Mouse (Mus musculus): ENCODE measurements around the gene Sh3bp5. TPM values are rescaled to one million over a fixed set of nuclear protein-coding genes. Genes with fewer than 3 reads are reported as not detected.

Sh3bp5 gene
- total RNA-seq, 1 experiment from 2014 or later: 4.0 TPM

DNA sequence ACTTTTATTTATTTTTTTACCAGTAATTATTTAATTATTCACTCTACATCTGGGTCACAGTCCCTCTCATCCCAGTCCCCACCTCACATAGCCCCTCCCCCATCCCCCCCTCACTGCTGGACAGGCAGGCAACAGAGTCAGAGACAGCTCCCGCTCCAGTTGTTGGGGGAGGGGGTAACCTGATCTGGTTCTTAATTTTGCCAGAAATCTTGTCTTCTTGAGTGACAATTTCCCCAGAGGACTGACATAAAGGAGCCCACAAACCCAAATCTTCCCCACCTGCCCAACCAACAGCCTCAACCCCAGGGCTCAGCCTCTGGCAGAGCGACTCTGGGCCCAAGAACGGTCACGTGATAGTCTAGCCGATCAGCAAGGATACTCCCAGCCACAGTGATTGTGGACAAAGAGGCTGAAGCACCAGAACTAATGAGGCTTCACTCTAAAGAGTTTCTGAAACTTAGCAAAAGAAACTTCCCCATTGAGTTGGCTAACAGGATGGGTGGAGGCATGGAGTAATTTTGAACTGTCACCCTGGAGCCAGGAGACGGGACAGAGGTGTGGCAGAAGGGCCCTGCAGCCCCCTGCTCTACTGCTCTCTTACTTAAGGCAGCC is 22.3 kb downstream of the Sh3bp5 start:
- peak; percentile 50 for ATAC-seq (replicated peaks; ENCODE audit: low read depth, poor library complexity, severe bottlenecking)

DNA sequence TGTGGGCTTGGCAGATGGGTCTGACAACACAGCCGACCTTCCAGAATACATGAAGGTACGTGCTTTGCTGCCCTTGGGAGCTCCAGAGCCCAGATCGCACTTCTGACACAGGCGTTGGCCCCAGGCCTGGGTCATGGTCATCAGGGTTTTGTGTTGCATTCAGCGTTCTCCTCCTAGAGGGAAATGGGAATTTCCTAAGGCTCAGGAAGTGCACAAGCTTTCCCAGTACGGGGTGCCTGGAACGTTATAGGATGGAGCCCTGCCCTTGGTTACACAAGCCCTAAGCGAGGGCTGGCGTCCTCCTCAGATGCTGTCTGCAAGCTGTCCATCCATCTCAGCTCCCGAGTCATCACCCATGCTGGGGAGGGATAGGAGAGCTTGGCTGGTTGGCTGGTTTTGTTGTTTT is 23.2 kb downstream of the Sh3bp5 start:
- ATAC-seq (replicated peaks; ENCODE audit: low read depth, poor library complexity, severe bottlenecking): no peak

DNA sequence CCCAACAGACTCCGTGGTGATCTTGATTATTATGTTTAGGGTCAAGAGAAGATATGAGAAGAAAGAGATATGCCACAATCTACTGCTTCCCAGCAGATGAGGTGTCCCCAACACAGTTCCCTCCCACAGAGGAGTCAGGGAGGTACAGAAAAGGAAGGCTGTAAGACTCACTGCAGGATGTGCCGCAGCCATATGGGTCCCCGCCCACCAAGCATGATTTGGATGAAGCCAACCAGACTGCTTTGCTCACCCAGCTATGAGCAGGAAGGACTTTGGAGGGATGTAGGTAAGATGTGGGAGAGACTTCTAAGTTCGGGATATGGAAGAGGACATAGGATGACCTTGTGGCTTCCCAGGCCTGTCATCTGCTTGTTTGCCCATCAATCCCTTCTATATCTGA is 25.1 kb downstream of the Sh3bp5 start:
- ATAC-seq (replicated peaks; ENCODE audit: low read depth, poor library complexity, severe bottlenecking): no peak

DNA sequence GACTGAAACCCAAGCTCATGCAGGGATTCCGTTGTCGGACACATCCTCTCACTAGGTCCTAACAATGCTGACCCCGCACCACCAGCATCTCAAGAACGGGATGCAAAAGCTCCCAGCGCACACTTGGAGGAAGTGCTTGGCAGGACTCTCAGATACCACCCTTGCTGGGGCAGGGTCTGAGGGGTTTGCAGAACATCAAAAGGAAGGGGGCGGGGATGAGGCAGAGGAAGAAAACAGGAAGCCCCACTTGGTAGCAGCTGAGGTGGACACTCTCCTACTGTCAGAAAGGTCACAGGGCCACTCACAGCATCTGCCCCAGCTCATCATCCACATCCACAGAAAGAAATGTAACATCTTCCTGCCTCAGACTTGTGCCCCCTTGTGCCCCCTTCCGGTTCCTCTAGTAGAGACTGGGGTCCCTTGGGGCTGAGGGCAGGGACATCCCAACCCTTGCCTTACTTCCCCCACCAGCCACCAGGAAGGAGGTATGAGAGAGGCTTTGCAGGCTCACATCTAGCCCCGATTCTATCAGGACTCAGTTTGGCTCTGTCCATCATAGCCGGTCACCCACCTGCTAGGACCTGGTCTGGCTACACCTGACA is 25.7 kb downstream of the Sh3bp5 start:
- no peak for ATAC-seq (replicated peaks; ENCODE audit: low read depth, poor library complexity, severe bottlenecking)

DNA sequence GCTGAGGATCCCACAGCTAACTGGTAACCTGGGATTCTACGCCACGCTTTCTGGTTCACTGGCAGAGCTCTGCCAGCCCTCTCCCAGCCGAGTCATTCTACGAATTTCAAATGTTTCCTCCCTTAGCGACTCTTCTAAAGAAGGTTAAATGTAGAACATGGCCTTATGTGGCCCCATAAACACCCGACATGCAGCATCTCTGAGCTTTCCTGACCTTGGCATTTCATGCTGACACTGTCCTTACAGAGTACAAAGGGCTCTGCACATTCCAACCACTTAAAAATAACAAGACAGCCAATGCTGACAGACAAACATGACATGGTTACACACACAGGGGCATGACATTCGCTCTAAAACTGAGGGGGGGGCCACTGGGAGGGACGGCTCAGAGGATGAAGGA is 27.2 kb downstream of the Sh3bp5 start:
- ATAC-seq (replicated peaks; ENCODE audit: low read depth, poor library complexity, severe bottlenecking): no peak

DNA sequence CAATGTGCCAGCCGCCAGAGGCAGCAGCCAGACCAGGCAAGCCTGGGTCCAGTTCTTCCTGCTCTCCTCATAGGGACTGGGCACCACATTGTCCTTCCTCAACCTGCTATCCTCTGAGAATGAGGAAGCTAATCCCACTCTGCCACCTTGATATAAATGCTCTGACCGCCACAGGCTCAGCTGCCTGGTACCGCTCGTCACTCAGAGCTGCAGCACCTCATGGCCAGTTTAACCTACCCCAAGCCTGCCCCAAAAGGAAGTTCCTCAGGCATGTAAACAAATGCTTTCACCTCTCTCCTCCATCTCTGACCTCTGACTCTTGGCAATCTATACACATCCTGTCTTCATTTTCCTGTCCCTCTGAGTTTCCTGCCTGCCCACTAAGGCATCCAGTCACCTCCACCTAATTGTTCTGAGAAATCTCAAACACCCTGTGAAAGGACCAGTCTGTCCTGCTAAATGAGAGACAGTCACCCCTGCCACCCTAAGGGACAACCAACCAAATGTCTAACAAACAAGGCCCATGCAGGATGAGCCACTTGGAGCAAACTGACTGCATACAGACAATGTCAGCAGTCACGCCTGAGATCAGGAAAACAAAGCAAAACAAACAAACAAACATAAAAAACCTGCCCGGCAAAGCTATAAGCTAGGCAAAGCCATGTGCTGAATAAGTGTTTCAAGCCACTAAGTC is 27.8 kb downstream of the Sh3bp5 start:
- peak; percentile 59 for ATAC-seq (replicated peaks; ENCODE audit: low read depth, poor library complexity, severe bottlenecking)

DNA sequence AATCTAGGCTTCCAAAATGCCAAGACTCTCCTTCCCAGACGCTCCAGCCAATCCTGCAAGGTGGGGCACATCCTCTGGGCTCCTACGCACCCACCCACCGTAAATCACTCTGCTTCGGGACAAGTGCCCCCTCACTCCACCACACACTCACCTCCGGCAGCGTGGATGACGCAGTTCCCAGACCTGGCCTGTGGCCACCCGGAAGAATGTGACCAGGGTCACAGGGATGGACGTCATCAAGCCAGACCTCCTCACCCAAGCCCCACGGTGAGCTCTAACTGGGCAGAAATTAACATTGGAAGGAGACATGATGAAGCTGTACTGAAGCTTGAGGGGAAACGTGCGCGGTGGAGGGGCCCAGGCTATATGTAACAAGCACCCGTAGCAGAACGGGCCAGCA is 28.7 kb downstream of the Sh3bp5 start:
- ATAC-seq (replicated peaks; ENCODE audit: low read depth, poor library complexity, severe bottlenecking): no peak

DNA sequence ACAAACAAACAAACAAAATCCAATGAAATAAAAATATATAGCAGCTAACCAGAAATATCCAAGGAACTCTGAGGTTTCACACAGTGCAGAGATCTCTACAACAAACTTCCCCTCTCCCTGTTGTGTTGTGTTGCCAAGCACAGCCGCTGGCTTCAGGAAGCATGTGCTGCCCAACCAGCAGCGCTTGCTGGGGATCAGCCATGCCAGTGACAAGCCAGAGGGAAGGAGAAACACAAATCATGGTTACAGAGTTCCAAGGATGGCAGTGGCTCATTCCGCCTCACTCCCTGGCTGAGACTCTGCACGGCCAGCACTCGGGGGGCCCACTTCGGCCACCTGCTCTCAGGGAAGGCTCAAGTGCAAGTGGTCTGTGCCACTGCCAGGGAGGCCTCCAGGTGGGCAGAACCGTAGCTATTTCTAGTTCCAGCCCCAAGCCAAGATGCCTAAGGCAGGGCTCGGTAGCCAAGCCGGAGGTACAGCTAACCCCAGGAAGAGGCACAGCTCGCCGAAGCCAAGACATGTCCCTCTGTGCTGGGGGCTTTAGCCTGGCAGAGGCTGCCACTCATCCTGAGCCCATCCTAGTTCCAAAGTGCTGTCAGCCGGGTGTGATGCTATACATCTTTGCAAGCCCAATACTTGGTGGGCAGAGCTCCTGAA is 29.6 kb downstream of the Sh3bp5 start:
- ATAC-seq (replicated peaks; ENCODE audit: low read depth, poor library complexity, severe bottlenecking): no peak

DNA sequence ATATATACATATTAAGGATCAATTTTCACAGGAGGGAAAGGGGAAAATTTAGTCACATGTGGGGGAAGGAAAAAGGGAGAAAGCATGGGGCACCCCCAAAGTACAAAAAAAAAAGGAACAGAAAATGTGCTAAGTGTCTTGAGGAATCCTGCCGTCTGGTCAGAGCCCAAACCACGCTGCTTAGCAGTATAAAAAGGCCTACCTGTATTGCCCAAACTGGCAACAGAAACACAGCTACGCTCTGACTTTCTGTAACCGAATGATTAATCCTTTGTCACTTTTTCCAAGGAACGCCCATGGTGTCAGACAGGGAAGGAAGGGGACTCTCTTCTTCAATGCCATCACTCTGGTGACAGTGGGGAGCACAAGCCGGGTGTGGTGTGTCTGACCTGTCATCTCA is 30.2 kb downstream of the Sh3bp5 start:
- ATAC-seq (replicated peaks; ENCODE audit: low read depth, poor library complexity, severe bottlenecking): no peak

DNA sequence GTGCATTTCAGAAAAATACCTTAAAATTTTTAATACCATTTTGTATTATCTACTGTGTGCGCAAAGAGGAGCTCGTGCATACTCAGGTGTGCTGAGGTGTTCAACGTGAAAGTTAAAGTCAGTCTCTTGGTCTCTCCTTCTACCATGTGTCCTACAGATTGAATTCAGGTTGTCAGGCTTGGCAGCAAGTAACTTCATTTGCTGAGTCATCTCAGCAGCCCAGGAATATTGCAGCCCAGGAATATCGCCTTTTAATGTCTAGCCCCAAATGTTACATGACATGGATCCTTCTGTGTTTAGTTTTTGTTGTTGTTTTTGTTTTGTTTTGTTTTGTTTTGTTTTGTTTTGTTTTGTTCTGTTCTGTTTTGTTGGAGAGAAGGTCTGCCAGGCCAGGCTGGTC is 31.2 kb downstream of the Sh3bp5 start:
- ATAC-seq (replicated peaks; ENCODE audit: low read depth, poor library complexity, severe bottlenecking): no peak

DNA sequence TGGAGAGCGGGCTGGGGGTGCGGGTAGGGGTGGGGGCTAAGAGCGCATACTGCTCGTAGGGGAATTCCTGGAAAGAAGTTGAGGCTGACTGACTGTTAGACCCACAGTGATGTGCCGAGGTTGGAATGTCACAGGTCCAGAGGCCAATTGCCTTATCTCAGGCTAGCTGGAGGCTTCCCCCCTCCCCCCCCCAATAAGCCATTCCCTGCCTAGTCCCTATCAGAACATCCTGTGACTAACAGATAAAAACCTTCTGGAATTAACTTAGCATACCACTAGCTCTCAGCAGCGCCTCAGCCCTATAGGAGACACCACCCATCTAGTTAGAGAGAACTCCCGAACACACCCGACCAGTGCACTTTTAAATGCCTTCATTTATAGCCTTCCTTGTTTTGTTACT is 31.9 kb downstream of the Sh3bp5 start:
- no peak for ATAC-seq (replicated peaks; ENCODE audit: low read depth, poor library complexity, severe bottlenecking)

DNA sequence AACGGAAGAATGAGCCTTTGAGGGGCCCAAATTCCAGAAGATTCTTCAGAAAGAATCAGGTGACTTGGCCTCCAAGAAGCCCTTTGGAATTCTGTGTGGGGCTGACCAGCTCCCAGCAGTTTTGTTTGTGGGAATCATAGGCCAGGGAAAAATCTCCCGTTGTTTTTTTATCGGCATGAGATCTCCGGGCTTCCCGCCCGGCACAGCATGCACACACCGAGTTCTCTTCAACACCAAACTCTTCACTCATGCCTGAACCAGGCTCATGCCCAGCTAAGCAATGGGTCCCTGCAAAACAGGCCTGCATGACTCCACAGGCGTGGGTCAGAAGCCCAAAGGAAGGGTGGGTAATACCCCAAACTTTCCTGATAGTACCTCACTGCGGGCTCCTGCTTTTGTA is 32.3 kb downstream of the Sh3bp5 start:
- ATAC-seq (replicated peaks; ENCODE audit: low read depth, poor library complexity, severe bottlenecking): no peak

DNA sequence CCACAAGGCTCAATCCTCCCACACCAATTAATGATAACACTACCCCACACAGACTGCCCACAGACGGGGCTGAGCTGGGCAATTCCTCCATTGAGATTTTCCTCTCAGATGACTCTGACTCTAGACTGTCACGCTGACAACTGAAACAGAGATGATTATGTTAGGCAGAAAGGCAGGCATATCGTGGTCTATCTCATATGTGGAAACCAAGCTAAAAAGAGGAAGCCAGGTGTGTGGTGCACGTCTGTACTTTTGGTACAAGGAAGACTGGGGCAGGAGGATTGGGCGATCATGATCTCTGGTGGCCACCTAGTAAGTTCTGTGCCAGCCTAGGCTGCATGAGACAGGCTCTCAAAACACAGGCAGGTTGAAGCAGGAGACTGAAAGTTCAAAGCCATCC is 33.2 kb downstream of the Sh3bp5 start:
- ATAC-seq (replicated peaks; ENCODE audit: low read depth, poor library complexity, severe bottlenecking): 0 out of 2 replicates have a peak, but pooled peaks have one; percentile 8

DNA sequence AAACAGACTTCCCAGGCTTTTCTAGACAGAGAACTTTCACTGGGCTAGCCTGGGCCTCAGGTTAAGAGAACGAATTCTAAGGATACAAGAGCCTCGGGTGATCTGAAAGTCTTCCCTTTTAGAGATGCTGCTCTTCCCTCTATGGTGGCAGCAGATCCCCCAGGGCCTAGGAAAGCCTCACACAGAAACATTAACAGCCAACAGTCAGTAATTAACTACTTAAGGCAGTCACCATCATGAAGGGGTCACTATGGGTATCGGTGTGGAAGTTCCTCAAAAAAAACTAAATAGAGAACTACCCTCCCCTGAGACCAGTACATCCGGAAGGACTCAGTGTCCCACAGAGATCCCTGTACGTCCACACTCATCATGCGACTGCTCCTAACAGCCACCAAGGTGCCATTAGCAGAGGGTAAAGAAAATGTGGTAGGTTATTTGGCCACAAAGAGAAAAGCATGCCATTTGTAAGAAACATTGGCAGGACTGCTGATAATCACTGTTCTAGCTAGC is 33.9 kb downstream of the Sh3bp5 start:
- ATAC-seq (replicated peaks; ENCODE audit: low read depth, poor library complexity, severe bottlenecking): 0 out of 2 replicates have a peak, but pooled peaks have one; percentile 33

DNA sequence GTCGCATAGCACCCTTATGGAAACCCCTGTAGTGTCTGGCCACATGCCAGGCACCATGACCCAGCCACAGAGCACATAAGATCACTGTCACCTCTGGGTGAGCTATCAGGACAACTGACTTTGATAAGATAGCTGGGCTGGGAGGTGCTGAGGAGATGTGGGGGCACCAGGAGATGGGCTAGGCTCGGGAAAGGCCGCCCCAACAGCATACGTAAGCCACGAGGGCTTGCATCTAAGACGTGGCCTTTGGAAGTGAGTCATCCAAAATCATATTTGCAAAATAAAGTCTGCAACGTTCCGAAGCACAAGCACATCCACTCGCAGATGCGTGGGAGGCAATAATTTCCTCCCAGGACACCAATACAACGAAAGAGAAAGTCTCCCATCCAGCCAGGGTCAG is 35.0 kb downstream of the Sh3bp5 start:
- no peak for ATAC-seq (replicated peaks; ENCODE audit: low read depth, poor library complexity, severe bottlenecking)

DNA sequence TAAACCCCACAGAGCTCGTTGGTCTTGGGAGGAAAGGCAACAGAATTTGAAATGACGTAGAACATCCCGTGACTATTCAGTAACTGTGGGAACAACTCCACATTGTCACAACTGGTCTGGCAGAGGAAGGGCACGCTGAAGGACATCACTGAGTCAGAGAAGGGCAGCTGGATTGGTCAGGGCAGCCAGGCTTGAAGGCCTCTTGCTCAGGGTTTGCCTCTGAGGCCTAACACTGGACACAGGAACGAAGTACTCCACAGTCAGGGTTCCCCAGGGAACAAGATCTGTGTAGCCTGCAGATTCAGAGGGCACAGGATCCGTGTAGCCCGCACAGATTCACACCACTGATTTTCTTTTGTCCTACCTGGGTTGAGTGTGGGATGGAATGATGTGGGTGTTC is 35.6 kb downstream of the Sh3bp5 start:
- no peak for ATAC-seq (replicated peaks; ENCODE audit: low read depth, poor library complexity, severe bottlenecking)

DNA sequence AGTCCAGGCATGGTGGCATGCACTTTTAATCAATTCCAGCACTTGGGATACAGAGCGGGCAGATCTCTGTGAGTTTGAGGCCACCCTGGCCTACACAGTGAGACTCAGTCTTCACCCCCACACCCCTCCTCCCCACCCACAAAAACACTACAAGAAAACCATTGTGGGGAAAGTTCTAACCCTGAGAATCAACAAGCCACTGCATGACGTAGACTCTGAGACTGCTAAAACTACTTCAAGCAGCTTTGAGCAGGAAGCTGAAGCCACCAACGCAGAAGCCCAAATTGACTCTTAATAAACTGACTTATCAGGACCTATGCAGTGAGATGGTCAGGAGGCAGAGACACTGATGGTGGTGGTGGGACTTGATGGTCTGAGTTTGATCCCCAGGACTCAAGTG is 36.6 kb downstream of the Sh3bp5 start:
- ATAC-seq (replicated peaks; ENCODE audit: low read depth, poor library complexity, severe bottlenecking): no peak

DNA sequence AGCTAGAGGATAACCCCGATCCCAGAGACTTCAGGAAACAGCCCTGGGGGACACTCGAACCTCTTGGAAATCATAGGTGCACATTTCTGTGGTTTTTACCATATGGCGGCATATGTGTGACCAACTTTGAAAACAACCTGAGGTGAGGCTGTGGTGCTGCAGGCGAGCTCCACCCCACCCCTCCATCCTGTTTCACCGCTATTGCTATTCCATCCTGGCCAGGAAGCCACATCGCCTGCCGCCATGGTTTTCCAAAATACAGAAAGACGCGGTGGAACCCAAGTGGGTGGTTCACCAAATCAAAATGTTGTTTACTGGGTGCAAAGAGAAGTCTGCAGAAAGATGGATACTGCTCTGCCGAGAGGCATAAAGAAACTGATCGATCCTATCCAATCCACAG is 37.1 kb downstream of the Sh3bp5 start:
- ATAC-seq (replicated peaks; ENCODE audit: low read depth, poor library complexity, severe bottlenecking): no peak

DNA sequence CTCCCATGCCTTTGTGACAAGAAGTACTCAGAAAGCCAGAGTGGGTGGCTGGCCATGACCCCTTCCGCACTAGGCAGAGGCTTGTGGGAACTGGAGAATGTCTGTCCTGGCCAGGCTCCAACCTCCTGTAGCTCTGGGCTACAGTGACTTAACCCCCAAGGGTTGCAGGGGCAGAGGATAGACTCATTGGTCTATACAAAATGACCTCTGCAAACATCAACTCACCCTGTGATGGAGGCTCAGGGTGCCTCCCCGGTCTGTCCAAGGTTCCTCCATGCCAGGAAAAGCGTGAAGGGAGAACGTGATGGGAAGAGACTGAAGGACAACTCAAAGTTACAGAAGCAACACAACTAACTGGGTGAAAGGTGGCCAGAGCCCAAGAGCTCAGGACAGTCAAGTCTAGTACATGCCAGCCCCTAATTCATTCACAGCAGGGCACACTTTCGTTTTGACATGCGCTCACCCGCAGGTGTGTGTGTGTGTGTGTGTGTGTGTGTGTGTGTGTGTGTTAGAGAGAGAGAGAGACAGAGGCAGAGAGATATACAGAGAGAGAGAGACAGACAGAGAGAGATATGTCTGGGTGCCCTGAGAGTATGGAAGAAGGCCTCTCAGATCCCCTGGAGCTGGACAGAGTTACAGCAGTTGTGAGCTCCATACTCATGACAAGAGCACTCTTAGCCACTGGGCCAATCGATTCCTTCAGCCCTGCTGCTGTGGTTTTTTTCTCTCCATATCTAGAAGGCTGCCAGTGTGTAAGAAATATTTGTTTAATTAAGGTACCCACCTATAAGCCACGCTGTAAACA is 37.9 kb downstream of the Sh3bp5 start:
- no peak for ATAC-seq (replicated peaks; ENCODE audit: low read depth, poor library complexity, severe bottlenecking)

DNA sequence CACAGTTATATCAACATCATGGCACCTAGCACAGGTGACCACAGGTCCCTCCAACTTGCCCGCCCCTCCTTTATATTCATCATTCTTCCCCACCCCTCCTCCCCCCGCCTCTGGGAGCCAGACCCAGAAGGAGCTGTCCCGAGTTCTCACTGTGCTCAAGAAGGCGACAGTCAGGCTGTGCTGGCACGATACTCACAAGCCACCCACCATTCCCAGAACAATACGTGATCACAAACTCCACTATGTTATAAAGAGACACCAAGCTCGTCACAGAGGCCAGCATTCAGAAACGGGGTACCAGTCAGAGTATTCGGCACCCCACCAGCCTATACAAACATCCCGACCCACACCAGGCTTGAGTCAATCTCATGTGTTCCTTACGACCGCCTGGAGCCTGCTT is 38.5 kb downstream of the Sh3bp5 start:
- ATAC-seq (replicated peaks; ENCODE audit: low read depth, poor library complexity, severe bottlenecking): no peak

Data from common myeloid progenitor, adult 5-6 weeks (primary cell).